Mouse (Mus musculus): ENCODE measurements around the gene Ccdc27.

DNA sequence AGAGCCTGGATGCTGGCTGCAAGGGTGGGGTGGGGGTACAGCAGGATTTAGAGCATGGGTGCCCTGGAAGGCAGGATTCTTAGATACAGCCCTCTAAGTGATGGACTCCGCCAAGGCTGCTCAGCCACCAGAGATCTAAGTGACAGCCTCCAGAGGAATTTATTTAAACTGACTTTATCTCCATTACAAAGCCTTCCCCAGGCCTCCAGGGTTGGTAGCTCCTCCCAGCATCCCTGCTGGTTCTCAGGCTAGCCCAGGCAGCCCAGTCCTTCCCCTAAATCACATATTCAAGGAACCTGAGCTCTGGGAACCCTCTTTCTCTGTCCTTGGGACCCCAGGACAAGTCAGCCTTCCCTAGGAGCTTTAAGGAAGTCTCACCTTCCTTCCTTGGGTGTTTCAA, 39.5 kb upstream of the Ccdc27 start:
- no peak for TF ChIP-seq POLR2A (IDR thresholded peaks at IDR 0.05; ENCODE audit: control insufficient read depth, extremely low read depth, insufficient read depth, low read length, poor library complexity)
- TF ChIP-seq CTCF (IDR thresholded peaks at IDR 0.05; ENCODE audit: borderline replicate concordance, control insufficient read depth, extremely low read depth, insufficient read depth, low read length, poor library complexity) = no peak

Data from thymus, adult 2 months (tissue).